Mouse (Mus musculus): ENCODE measurements around the gene Txnip. TPM values are rescaled to one million over a fixed set of nuclear protein-coding genes. Genes with fewer than 3 reads are reported as not detected.

Txnip gene
- polyA plus RNA-seq, 1 experiment from 2014 or later, result 42.8 TPM

GRCm38 (mm10) chr3:96559911-96560850 is 2.4 kb downstream of the Txnip start:
- no peaks in the 10 kb centered on the region for H3K9me3 ChIP-seq (replicated peaks)
- 38% methylated on average over 23 of the region's 23 CpGs for WGBS (ENCODE audit: insufficient replicate concordance)
- H3K36me3 ChIP-seq (replicated peaks), result peaks cover 26% of the 10 kb centered on the region
- no peaks in the 10 kb centered on the region for H3K27me3 ChIP-seq
- peak overlapping the region; percentile 87 for H3K9ac ChIP-seq
- no peak for ATAC-seq (ENCODE audit: insufficient read depth)
- H3K27ac ChIP-seq (replicated peaks), result peak overlapping the region; percentile 89; the same call in 1 of the 2 replicates
- H3K4me1 ChIP-seq (replicated peaks), result peaks cover 68% of the 10 kb centered on the region
- peak overlapping the region; percentile 75 for H3K4me3 ChIP-seq (replicated peaks)
- peak overlapping the region; percentile 84 for H3K4me2 ChIP-seq

GRCm38 (mm10) chr3:96560881-96561668 is 3.3 kb downstream of the Txnip start:
- Histone ChIP-seq H3K27me3 (no peaks in the 10 kb centered on the region), H3K9me3 (replicated peaks) (no peaks in the 10 kb centered on the region), H3K4me1 (replicated peaks) (peaks cover 66% of the 10 kb centered on the region), H3K4me2 (peak overlapping the region; percentile 84), H3K27ac (replicated peaks) (peak overlapping the region; percentile 46), H3K9ac (0 out of 2 replicates have a peak overlapping the region, but pooled peaks have one; percentile 87), H3K36me3 (replicated peaks) (peaks cover 26% of the 10 kb centered on the region), H3K4me3 (replicated peaks) (peak overlapping the region; percentile 75)
- no peak for ATAC-seq (ENCODE audit: insufficient read depth)
- WGBS (ENCODE audit: insufficient replicate concordance), result 64% methylated on average over 9 of the region's 9 CpGs

- peaks cover 66% of the 10 kb centered on the region for H3K4me1 ChIP-seq (replicated peaks)
- peak overlapping the region; percentile 21; the same call in 1 of the 2 replicates for H3K4me2 ChIP-seq
- WGBS (ENCODE audit: insufficient replicate concordance), result 41% methylated on average over 10 of the region's 10 CpGs
- no peak for ATAC-seq (ENCODE audit: insufficient read depth)
- H3K27ac ChIP-seq (replicated peaks), result peak overlapping the region; percentile 43; the same call in 1 of the 2 replicates
- H3K36me3 ChIP-seq (replicated peaks), result peaks cover 26% of the 10 kb centered on the region
- no peak overlapping the region for H3K4me3 ChIP-seq (replicated peaks)
- H3K27me3 ChIP-seq, result no peaks in the 10 kb centered on the region
- H3K9me3 ChIP-seq (replicated peaks), result no peaks in the 10 kb centered on the region
- H3K9ac ChIP-seq, result no peak overlapping the region
Observed at GRCm38 (mm10) chr3:96561946-96562681, 4.4 kb downstream of the Txnip start.

- H3K9ac ChIP-seq, result no peak overlapping the region
- H3K4me1 ChIP-seq (replicated peaks), result peaks cover 70% of the 10 kb centered on the region
- no peak for ATAC-seq (ENCODE audit: insufficient read depth)
- no peaks in the 10 kb centered on the region for H3K9me3 ChIP-seq (replicated peaks)
- no peaks in the 10 kb centered on the region for H3K27me3 ChIP-seq
- no peak overlapping the region for H3K4me2 ChIP-seq
- WGBS (ENCODE audit: insufficient replicate concordance), result 52% methylated on average over 8 of the region's 8 CpGs
- H3K36me3 ChIP-seq (replicated peaks), result peaks cover 26% of the 10 kb centered on the region
- no peak overlapping the region for H3K27ac ChIP-seq (replicated peaks)
- H3K4me3 ChIP-seq (replicated peaks), result no peak overlapping the region
Observed at GRCm38 (mm10) chr3:96563267-96563666, 5.5 kb downstream of the Txnip start.

- H3K4me1 ChIP-seq (replicated peaks), result peaks cover 70% of the 10 kb centered on the region
- H3K4me2 ChIP-seq, result peak overlapping the region; percentile 53
- H3K27me3 ChIP-seq, result no peaks in the 10 kb centered on the region
- peaks cover 25% of the 10 kb centered on the region for H3K36me3 ChIP-seq (replicated peaks)
- H3K4me3 ChIP-seq (replicated peaks), result no peak overlapping the region
- H3K27ac ChIP-seq (replicated peaks), result peak overlapping the region; percentile 56
- WGBS (ENCODE audit: insufficient replicate concordance), result 30% methylated on average over 10 of the region's 10 CpGs
- no peaks in the 10 kb centered on the region for H3K9me3 ChIP-seq (replicated peaks)
- 0 out of 2 replicates have a peak overlapping the region, but pooled peaks have one; percentile 30 for H3K9ac ChIP-seq
- 0 out of 2 replicates have a peak, but pooled peaks have one; percentile 3 for ATAC-seq (ENCODE audit: insufficient read depth)
Observed at GRCm38 (mm10) chr3:96563911-96564632, 6.3 kb downstream of the Txnip start.

DNA sequence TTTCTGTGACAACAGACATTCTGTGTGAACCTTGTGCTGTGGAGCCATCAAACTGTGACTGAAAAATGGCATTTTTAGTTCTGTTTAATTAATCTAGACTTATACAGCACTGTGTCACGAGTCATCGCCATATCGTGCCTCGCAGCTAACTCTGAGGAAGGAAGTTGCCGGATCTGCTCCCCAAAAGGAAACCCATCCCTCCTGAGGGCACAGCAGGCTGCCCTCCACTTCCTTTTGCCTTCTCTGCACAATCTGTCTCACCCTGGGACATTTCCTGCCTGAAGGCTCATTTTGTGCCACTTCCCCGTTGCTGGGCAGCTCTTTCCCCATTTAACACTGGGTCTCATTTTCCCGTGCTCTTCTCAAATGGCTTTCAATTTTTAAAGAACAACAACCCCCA is 6.9 kb downstream of the Txnip start:
- Histone ChIP-seq H3K4me3 (replicated peaks) (no peak overlapping the region), H3K27ac (replicated peaks) (peak overlapping the region; percentile 56), H3K9ac (peak overlapping the region; percentile 30; the same call in 1 of the 2 replicates), H3K4me1 (replicated peaks) (peaks cover 66% of the 10 kb centered on the region), H3K36me3 (replicated peaks) (peaks cover 19% of the 10 kb centered on the region), H3K27me3 (no peaks in the 10 kb centered on the region), H3K4me2 (peak overlapping the region; percentile 53), H3K9me3 (replicated peaks) (no peaks in the 10 kb centered on the region)
- 12% methylated on average over 7 of the region's 7 CpGs for WGBS (ENCODE audit: insufficient replicate concordance)
- ATAC-seq (ENCODE audit: insufficient read depth), result peak; percentile 47

GRCm38 (mm10) chr3:96565105-96565504 is 7.3 kb downstream of the Txnip start:
- H3K9me3 ChIP-seq (replicated peaks), result no peaks in the 10 kb centered on the region
- H3K27ac ChIP-seq (replicated peaks), result peak overlapping the region; percentile 56
- ATAC-seq (ENCODE audit: insufficient read depth), result no peak
- H3K4me3 ChIP-seq (replicated peaks), result no peak overlapping the region
- H3K36me3 ChIP-seq (replicated peaks), result peaks cover 14% of the 10 kb centered on the region
- peak overlapping the region; percentile 53 for H3K4me2 ChIP-seq
- 51% methylated on average over 3 of the region's 3 CpGs for WGBS (ENCODE audit: insufficient replicate concordance)
- H3K27me3 ChIP-seq, result no peaks in the 10 kb centered on the region
- H3K4me1 ChIP-seq (replicated peaks), result peaks cover 64% of the 10 kb centered on the region
- no peak overlapping the region for H3K9ac ChIP-seq

GRCm38 (mm10) chr3:96566661-96567450 is 9.1 kb downstream of the Txnip start:
- no peaks in the 10 kb centered on the region for H3K27me3 ChIP-seq
- no peaks in the 10 kb centered on the region for H3K36me3 ChIP-seq (replicated peaks)
- WGBS (ENCODE audit: insufficient replicate concordance), result 58% methylated on average over 8 of the region's 8 CpGs
- H3K9me3 ChIP-seq (replicated peaks), result no peaks in the 10 kb centered on the region
- no peak overlapping the region for H3K9ac ChIP-seq
- no peak for ATAC-seq (ENCODE audit: insufficient read depth)
- H3K4me1 ChIP-seq (replicated peaks), result peaks cover 55% of the 10 kb centered on the region
- H3K4me2 ChIP-seq, result no peak overlapping the region
- no peak overlapping the region for H3K4me3 ChIP-seq (replicated peaks)
- no peak overlapping the region for H3K27ac ChIP-seq (replicated peaks)

DNA sequence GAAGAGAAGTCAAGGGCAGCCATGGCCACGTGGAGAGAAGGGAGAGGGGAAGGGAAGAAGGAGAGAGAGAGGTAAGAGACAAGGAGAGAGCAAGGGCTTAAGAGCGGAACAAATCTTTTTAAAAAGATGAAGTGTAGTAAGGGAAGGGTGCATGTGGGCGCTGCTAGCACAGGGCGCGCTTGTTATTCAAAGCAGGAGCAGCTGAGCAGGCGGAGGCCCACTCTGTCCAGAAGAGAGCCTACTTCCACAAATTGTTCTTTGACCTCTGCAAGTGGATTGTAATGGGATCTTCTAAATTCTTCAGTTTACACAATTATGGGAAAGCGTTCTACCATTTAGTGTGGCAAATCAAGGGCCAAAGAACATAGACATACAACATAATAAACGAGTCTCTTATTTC is 10.8 kb downstream of the Txnip start:
- Histone ChIP-seq H3K4me1 (replicated peaks) (peaks cover 56% of the 10 kb centered on the region), H3K9me3 (replicated peaks) (no peaks in the 10 kb centered on the region), H3K9ac (no peak overlapping the region), H3K27ac (replicated peaks) (no peak overlapping the region), H3K27me3 (no peaks in the 10 kb centered on the region), H3K4me2 (no peak overlapping the region), H3K36me3 (replicated peaks) (no peaks in the 10 kb centered on the region), H3K4me3 (replicated peaks) (no peak overlapping the region)
- ATAC-seq (ENCODE audit: insufficient read depth), result no peak
- 72% methylated on average over 8 of the region's 8 CpGs for WGBS (ENCODE audit: insufficient replicate concordance)

All from liver, embryonic 15.5 days (tissue).